Mouse (Mus musculus) CH12.LX (cell line): ENCODE results near the gene Trim44. TPM values are rescaled to one million over a fixed set of nuclear protein-coding genes. Genes with fewer than 3 reads are reported as not detected.

Experiments
- DNase-seq: peaks from one replicate; pipeline ENCODE4 v3.0.0-alpha.2; 2013; ENCODE audit errors: extremely low read depth
- H3K27ac ChIP-seq: 2 replicates; pipeline ENCODE4 v1.5.1; 2012; ENCODE audit warnings: low read depth, mild to moderate bottlenecking, control low read depth, moderate library complexity; ENCODE audit not compliant: insufficient read depth
- H3K27me3 ChIP-seq: replicated peaks from 2 replicates; pipeline ENCODE3; 2012; ENCODE audit warnings: inconsistent platforms
- H3K36me3 ChIP-seq, 2 experiments: replicated peaks in 1 of 2; 2 replicates each; pipeline versions ENCODE3 to v1.6.1; 2012; ENCODE audit warnings: inconsistent platforms in 1 of 2, low read length in 1 of 2, mild to moderate bottlenecking in 1 of 2, mixed read lengths in 1 of 2, moderate library complexity in 1 of 2; ENCODE audit not compliant: control insufficient read depth in 1 of 2, insufficient read depth in 1 of 2
- H3K4me1 ChIP-seq, 2 experiments: 2 replicates each; pipeline ENCODE4 v1.6.1; 2012; ENCODE audit warnings: inconsistent platforms in 1 of 2, moderate library complexity in 1 of 2; ENCODE audit not compliant: insufficient read depth in 2 of 2, control insufficient read depth in 1 of 2
- H3K4me2 ChIP-seq: 2 replicates; pipeline ENCODE4 v1.6.1; 2012; ENCODE audit warnings: low read depth, mild to moderate bottlenecking, control low read depth; ENCODE audit not compliant: poor library complexity, insufficient read depth, severe bottlenecking
- H3K4me3 ChIP-seq, 3 experiments: fragments of 150-350 bp in 1 of 3; sonication (generic) in 1 of 3; replicated peaks in 1 of 3; 2 replicates each; pipeline versions ENCODE3 to v1.5.1; 2011 to 2012; ENCODE audit warnings: low read depth in 2 of 3, low read length in 2 of 3, mild to moderate bottlenecking in 2 of 3, moderate library complexity in 2 of 3, control low read depth in 1 of 3, improper control_type of control experiment in 1 of 3, inconsistent platforms in 1 of 3, mixed read lengths in 1 of 3; ENCODE audit not compliant: poor library complexity in 1 of 3
- H3K79me2 ChIP-seq: replicated peaks from 2 replicates; pipeline ENCODE4 v1.6.1; 2012; ENCODE audit warnings: mild to moderate bottlenecking, moderate library complexity; ENCODE audit not compliant: control insufficient read depth, poor library complexity, insufficient read depth, severe bottlenecking; ENCODE audit errors: extremely low read depth
- H3K9ac ChIP-seq: 2 replicates; pipeline ENCODE4 v1.6.1; 2012; ENCODE audit warnings: low read depth, mild to moderate bottlenecking, control low read depth, moderate library complexity; ENCODE audit not compliant: insufficient read depth
- H3K9me3 ChIP-seq: replicated peaks from 2 replicates; pipeline ENCODE3; 2012; ENCODE audit warnings: low read length, inconsistent platforms, mixed read lengths
- CHD1 ChIP-seq: IDR thresholded peaks from 2 replicates; pipeline ENCODE4 v1.6.1; 2012; ENCODE audit warnings: low read depth, low read length, improper control_type of control experiment, inconsistent platforms
- ELF1 ChIP-seq: IDR thresholded peaks from 2 replicates; pipeline ENCODE4 v1.6.1; 2014; ENCODE audit warnings: low read depth, mild to moderate bottlenecking, inconsistent platforms, low read length, improper control_type of control experiment
- EP300 ChIP-seq: IDR thresholded peaks from 2 replicates; pipeline ENCODE4 v1.6.1; 2011; ENCODE audit warnings: low read length, improper control_type of control experiment
- HCFC1 ChIP-seq: IDR thresholded peaks from 2 replicates; pipeline ENCODE4 v1.6.1; 2012; ENCODE audit warnings: low read depth, mild to moderate bottlenecking, inconsistent platforms, low read length, improper control_type of control experiment
- IRF4 ChIP-seq: IDR thresholded peaks from 2 replicates; pipeline ENCODE4 v1.6.1; 2014; ENCODE audit warnings: low read depth, mild to moderate bottlenecking, inconsistent platforms, low read length, improper control_type of control experiment
- JUND ChIP-seq: conservative IDR thresholded peaks from 2 replicates; pipeline ENCODE4 v1.6.1; 2011; ENCODE audit warnings: low read depth, low read length, improper control_type of control experiment
- KAT2A ChIP-seq: IDR thresholded peaks from 2 replicates; pipeline ENCODE4 v1.6.1; 2012; ENCODE audit warnings: low read length, improper control_type of control experiment, inconsistent platforms; ENCODE audit not compliant: insufficient replicate concordance
- MAX ChIP-seq: IDR thresholded peaks from 2 replicates; pipeline ENCODE4 v1.6.1; 2011; ENCODE audit warnings: low read length, improper control_type of control experiment
- MEF2A ChIP-seq: IDR thresholded peaks from 2 replicates; pipeline ENCODE4 v1.6.1; 2014; ENCODE audit warnings: low read depth, mild to moderate bottlenecking, inconsistent platforms, low read length, improper control_type of control experiment, borderline replicate concordance
- MXI1 ChIP-seq: IDR thresholded peaks from 2 replicates; pipeline ENCODE4 v1.6.1; 2011; ENCODE audit warnings: mild to moderate bottlenecking, low read depth, low read length, improper control_type of control experiment
- NELFE ChIP-seq: IDR thresholded peaks from 2 replicates; pipeline ENCODE4 v1.6.1; 2011; ENCODE audit warnings: low read depth, low read length, improper control_type of control experiment
- PAX5 ChIP-seq: IDR thresholded peaks from 2 replicates; pipeline ENCODE4 v1.6.1; 2012; ENCODE audit warnings: low read length, inconsistent platforms, mixed read lengths
- RAD21 ChIP-seq: IDR thresholded peaks from 2 replicates; pipeline ENCODE4 v1.6.1; 2011; ENCODE audit warnings: low read depth, mild to moderate bottlenecking, low read length, improper control_type of control experiment, moderate library complexity
- SIN3A ChIP-seq: IDR thresholded peaks from 2 replicates; pipeline ENCODE4 v1.6.1; 2012; ENCODE audit warnings: low read length, improper control_type of control experiment, inconsistent platforms
- SMC3 ChIP-seq: IDR thresholded peaks from 2 replicates; pipeline ENCODE4 v1.6.1; 2011; ENCODE audit warnings: low read depth, low read length, improper control_type of control experiment
- TBP ChIP-seq: conservative IDR thresholded peaks from 2 replicates; pipeline ENCODE4 v1.6.1; 2011; ENCODE audit warnings: low read depth, low read length, improper control_type of control experiment
- UBTF ChIP-seq: IDR thresholded peaks from 2 replicates; pipeline ENCODE4 v1.6.1; 2012; ENCODE audit warnings: low read depth, mild to moderate bottlenecking, inconsistent platforms, low read length, improper control_type of control experiment, moderate library complexity
- USF1 ChIP-seq: IDR thresholded peaks from 2 replicates; pipeline ENCODE4 v1.6.1; 2014; ENCODE audit warnings: low read depth, mild to moderate bottlenecking, inconsistent platforms, low read length, improper control_type of control experiment
- ZKSCAN1 ChIP-seq: IDR thresholded peaks from 2 replicates; pipeline ENCODE4 v1.6.1; 2012; ENCODE audit warnings: low read depth, inconsistent platforms, low read length, improper control_type of control experiment, borderline replicate concordance
- dilution Hi-C: fragments of 300-500 bp; cut with MboI; formaldehyde crosslinking; loops from 2 replicates; pipeline ENCODE4 v1.14.3; 2020; ENCODE audit warnings: low sequenced_read_pairs; ENCODE audit not compliant: extremely low pct_unique_long_range_greater_than_20kb, extremely low pct_ligation_motif_present
- in situ Hi-C: fragments of 300-500 bp; cut with MboI; formaldehyde crosslinking; loops from 3 replicates; pipeline ENCODE4 v1.14.3; 2019; ENCODE audit warnings: low sequenced_read_pairs, low pct_ligation_motif_present, low pct_unique_long_range_greater_than_20kb, mixed read lengths
- polyA plus RNA-seq: library from polyadenylated mRNA; unstranded; fragments of >175 nt; gene quantifications from 2 replicates; pipeline ENCODE4 v1.2.1, GENCODE M21; 2012; ENCODE audit warnings: low read depth; ENCODE audit not compliant: insufficient read length
- total RNA-seq, 2 experiments: library from RNA; depleted of rRNA; stranded (reverse); fragments of 300-350 nt in 1 of 2; fragments of >200 nt in 1 of 2; gene quantifications; 2 replicates each; pipeline ENCODE4 v1.2.3; 2012 to 2014

Gene Trim44
- total and polyA plus RNA-seq, 3 experiments = 22.7 to 77.5 (median 28.0) TPM

GRCm38 (mm10) chr2:102380581-102380980 is 27.0 kb downstream of the Trim44 start:
- no peak for TF ChIP-seq CHD1
- TF ChIP-seq MEF2A = no peak
- no peak for TF ChIP-seq EP300
- TF ChIP-seq MXI1 = no peak
- TF ChIP-seq JUND = no peak
- no peak for TF ChIP-seq MAX
- TF ChIP-seq UBTF = no peak
- no peak for TF ChIP-seq SMC3
- TF ChIP-seq ELF1 = no peak
- no peak for TF ChIP-seq NELFE
- TF ChIP-seq IRF4 = no peak
- no peak for TF ChIP-seq SIN3A
- TF ChIP-seq TBP = no peak
- TF ChIP-seq RAD21 = no peak
- no peak for TF ChIP-seq KAT2A
- no peak for TF ChIP-seq ZKSCAN1
- no peak for TF ChIP-seq USF1
- dilution Hi-C loops = no loop called here

GRCm38 (mm10) chr2:102378928-102379327 is 28.7 kb downstream of the Trim44 start:
- no peak overlapping the region for H3K4me3 ChIP-seq
- in situ Hi-C loops = no loop called here
- no peak overlapping the region for H3K27ac ChIP-seq
- TF ChIP-seq JUND (no peak), EP300 (no peak), KAT2A (no peak), IRF4 (no peak), HCFC1 (no peak), PAX5 (no peak)
- H3K9me3 ChIP-seq = no peaks in the 10 kb centered on the region
- H3K4me1 ChIP-seq = peaks cover 5 to 31% of the 10 kb centered on the region in 2 experiments; a peak in 3 of 4 replicates
- H3K9ac ChIP-seq = no peak overlapping the region
- peaks cover 23% of the 10 kb centered on the region for H3K79me2 ChIP-seq
- DNase-seq = no peak
- H3K4me2 ChIP-seq = no peak overlapping the region
- peaks cover 0 to 38% of the 10 kb centered on the region in 2 experiments for H3K36me3 ChIP-seq
- dilution Hi-C loops = no loop called here
- no peaks in the 10 kb centered on the region for H3K27me3 ChIP-seq

More at GRCm38 (mm10) chr2:102380581-102380980, 27.0 kb downstream of the Trim44 start:
- Histone ChIP-seq H3K27me3 (no peaks in the 10 kb centered on the region), H3K36me3 (peaks cover 0 to 33% of the 10 kb centered on the region in 2 experiments), H3K79me2 (peaks cover 27% of the 10 kb centered on the region), H3K4me3 (no peak overlapping the region), H3K27ac (no peak overlapping the region), H3K4me1 (peaks cover 5 to 38% of the 10 kb centered on the region in 2 experiments; a peak in 3 of 4 replicates), H3K4me2 (no peak overlapping the region), H3K9me3 (no peaks in the 10 kb centered on the region), H3K9ac (no peak overlapping the region)
- DNase-seq = no peak
- in situ Hi-C loops = no loop called here
